Mouse (Mus musculus) megakaryocyte, adult 5-6 weeks (primary cell): Measurements from ENCODE around the gene Wdr93. TPM values are rescaled to one million over a fixed set of nuclear protein-coding genes. Genes with fewer than 3 reads are reported as not detected.
A peak's percentile ranks its signal among the peaks of the same experiment; 100 is the strongest.

Source experiments
- ATAC-seq: 2 replicates; pipeline ENCODE4 v1.8.0; 2016; ENCODE audit warnings: mild to moderate bottlenecking, inconsistent platforms; ENCODE audit not compliant: poor library complexity, severe bottlenecking
- total RNA-seq, 2 experiments: library from RNA; stranded (forward) in 1 of 2; stranded (reverse) in 1 of 2; fragments of 153-499, 151-499 nt in 1 of 2; fragments of 221-1000, 200-1000 nt in 1 of 2; gene quantifications; 2 replicates each; pipeline versions ENCODE4 v1.2.3 to v1.2.4; 2015 to 2017

Gene Wdr93
- total RNA-seq (2015) (not detected in 2 replicates), total RNA-seq (2017) (not detected in 2 replicates)

DNA sequence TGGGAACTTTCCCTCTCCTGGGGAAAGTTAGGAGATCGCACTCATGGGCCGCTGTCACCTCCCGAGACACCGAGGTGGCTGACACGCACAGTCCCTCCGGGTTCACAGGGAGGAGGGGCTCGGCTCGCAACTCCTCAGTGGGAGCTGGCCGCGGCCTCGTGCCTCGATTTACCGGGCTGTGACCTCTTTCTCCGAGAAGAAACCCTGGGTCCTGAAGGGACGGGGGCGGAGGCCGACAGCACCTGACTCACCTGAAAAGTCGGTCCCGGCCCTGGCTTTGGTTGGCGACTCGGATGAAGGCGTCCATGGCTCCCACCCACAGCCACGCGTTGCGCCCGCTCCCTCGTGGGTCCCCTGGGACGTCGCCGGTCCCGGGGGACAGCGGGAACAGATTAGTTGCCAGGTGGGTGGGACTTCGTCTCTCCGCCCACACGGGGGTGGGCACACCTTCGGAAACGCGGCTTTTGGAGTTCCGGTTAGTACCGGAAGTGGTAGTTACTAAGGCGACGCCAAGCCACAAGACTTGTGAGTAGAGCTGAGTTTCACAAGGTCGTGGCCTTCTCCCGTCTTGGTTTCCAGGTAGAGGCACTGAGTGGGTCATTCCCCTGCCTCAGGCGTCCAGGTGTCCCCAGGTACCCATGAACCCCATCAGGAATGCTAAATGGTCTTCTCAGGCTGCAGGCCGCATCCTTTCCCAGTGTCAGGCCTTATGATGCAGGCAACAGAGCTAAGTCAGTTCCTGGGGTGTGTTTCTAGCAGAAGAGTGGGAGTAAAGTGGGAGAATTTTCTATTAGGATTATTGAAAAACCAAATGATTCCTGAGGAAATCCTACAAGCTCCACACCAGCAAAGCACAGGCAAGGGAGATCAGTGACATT, at the start of gene Wdr93, which contains the start of gene Pex11a:
Gene Wdr93, plus strand, starts transcription at position 505 of the 878 bp plus-strand sequence.
Gene Pex11a, minus strand, starts transcription at position 473 of the 878 bp plus-strand sequence.
- ATAC-seq = peak; percentile 99

- ATAC-seq = peak; percentile 70
Observed at GRCm38 (mm10) chr7:79696495-79696894, 46.5 kb upstream of the Wdr93 start.

DNA sequence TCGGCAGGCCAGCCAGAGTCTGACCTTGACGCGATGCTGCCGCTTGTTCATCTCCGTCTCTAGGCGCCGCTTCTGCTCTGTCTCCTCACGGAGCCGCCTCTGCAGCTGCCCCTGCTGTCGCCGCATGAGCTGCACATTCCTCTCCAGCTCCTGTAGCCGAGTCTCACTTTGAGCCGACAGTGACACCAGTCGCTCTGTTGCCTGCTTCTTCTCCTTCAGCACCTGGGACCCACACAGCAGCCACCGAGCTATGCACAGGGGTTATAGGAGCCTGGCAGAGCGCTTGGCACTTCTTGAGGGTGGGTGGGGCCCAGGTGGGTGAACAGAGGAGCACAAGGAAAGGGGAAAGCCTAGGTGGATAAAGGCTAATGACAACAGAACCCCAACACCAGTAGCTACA, 40.2 kb upstream of the Wdr93 start:
- ATAC-seq = no peak

GRCm38 (mm10) chr7:79705210-79705609, 37.8 kb upstream of the Wdr93 start:
- ATAC-seq = no peak

- no peak for ATAC-seq
Observed at GRCm38 (mm10) chr7:79710130-79710607, 32.8 kb upstream of the Wdr93 start.

DNA sequence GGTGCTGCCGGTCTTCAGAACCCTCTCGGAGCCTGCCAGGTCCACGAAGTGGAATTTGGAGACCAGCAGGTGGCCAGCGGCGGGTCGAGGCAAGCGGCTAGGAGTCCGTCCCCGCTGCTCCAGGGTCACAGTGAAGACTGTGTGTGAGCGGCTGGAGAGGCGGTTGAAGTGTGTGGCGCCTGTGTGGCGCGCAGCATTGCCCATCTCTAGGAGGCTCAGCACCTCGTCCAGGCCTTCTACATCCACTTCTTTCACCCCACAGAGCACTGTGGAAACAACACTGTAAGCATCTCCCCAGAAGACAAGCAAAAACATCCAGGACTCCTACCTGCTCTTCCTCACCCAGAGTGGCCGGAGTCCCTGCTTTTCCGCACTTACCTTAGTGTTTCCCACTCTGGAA, 32.1 kb upstream of the Wdr93 start:
- ATAC-seq = no peak

GRCm38 (mm10) chr7:79715187-79715981, 27.6 kb upstream of the Wdr93 start, which contains the start of gene Kif7:
Kif7 (minus strand) TSS chr7:79715720.
- peak; percentile 69 for ATAC-seq

GRCm38 (mm10) chr7:79721386-79721977, 21.5 kb upstream of the Wdr93 start:
- peak; percentile 33; the same call in 1 of the 2 replicates for ATAC-seq

DNA sequence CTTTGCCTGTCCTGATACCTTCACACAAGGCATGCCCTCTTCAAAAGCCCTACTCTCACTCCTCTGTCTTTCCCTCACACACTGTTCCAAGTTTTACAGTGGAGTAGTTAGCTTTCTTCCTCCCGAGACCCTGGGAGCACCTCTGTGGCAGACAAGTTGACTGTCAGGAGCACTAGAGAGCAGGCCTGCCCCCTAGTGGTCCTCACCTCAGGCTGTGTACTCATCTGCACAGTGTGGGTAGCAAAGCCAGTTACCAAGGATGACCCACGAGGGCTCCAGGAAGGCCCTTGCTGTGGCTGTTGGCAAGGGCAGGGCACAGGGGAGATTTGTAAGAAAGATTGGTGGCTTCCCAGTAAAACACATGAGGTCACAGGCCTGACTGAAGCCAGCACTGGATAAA, 15.9 kb upstream of the Wdr93 start:
- peak; percentile 60 for ATAC-seq

DNA sequence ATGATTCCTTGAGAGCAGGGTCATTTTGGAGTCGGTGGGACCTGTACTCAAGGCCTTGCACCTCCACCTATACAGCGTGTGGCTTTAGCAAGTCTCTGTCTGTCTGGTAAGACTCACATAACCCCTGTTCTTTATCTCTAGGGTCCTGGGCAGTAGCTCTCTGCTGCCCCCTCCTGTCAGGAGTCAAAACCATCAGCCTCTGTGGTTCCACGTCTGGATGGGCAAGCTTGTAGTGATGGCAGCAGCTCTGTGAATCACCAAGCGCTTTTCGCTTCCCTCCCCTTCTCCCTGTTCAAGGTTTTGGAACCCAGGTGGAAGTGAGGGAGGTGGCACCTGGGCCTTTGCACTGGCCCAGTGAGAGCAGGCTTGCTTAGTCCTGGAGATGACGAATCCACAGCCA, 14.7 kb upstream of the Wdr93 start:
- peak; percentile 71 for ATAC-seq

GRCm38 (mm10) chr7:79729169-79729568, 13.8 kb upstream of the Wdr93 start:
- peak; percentile 65; the same call in 1 of the 2 replicates for ATAC-seq

DNA sequence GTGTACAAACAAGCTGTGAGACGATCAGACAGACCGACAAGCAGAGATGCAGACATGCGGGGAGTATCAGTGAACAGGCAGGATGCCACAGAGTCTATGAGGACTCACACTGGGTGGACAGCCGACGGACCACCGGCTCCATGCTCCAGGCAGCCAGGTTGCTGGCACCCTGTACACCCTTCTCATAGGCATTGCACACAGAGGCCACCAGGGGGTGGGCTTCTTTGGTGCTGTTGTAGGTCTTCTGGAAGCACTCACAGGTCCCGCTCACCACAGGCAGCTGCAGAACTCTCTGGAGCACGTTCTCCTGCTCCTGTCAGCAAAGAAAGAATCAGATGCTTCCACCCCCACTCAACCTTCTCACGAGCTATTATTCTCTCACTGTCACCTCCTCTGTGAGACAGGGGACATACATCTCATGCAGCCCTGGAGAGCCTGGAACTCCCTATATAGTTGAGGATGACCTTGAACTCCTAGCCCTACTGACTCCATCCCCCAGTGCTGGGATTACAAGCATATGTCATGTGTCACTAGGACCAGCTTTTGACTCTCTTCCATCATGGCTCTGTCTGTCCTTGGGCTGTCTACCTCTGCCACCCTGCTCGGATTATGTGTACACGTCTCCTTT, 13.1 kb upstream of the Wdr93 start:
- ATAC-seq = no peak

DNA sequence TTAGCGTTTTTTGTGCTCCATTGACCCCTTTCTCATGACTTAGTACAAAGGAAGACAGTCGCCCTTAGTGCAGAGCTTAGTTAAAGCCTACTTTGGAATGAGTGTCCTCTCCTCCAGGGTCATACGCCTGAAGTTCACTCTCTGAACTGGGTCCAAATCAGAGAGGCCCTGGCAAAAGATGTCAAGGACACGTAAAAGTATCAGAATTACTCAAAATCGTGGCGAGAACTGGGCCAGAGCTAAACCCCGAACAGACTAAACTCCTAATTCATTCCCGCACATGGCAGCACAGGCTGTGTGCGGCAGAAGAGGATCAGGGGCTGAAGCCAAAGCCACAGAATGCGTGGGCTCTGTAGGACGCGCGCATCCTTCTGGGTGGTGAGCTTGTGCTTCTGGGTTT, 11.5 kb upstream of the Wdr93 start:
- no peak for ATAC-seq

DNA sequence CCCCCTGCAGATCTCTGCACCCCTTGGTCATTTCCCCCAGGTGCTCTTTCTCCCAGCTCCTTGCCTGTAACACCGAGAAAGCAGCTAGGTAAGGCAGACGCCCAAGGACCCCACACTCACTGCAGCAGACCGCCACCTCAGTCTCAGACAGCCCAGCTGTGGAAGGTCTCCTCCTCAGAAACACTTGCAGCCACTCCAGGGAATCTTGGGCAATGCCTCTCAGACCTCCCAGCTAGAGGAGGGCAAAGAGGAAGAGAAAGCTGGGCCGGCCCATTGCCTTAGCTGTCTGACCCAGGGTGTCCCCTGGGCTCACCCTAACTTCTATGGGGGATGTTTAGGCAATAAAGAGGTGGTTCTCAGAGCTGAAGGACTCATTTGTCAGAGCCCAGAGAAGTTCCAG, 10.3 kb upstream of the Wdr93 start, which contains the start of gene Plin1:
Gene Plin1, minus strand, starts transcription at position 282 of the 400 bp plus-strand sequence.
- ATAC-seq = peak; percentile 79

DNA sequence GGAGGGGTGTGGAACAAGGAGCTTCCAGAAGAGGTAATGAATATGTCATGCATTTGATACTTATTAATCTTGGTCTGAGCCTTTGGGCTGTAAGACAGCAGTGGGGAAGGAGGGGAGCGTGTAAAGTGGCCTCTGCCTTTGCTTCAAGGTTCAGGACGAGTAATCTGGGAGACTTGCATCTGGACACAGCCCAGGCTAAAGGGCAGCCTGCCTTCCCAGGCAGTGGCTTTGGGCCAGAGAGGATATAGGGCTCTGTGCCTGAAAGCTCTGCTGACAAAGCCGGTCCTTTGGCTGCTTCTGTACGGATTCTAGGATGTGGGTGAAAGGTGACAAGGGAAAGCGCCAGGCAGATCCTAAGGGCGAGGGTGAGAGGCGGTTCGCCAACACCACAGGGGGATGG, 8.4 kb upstream of the Wdr93 start:
- no peak for ATAC-seq

GRCm38 (mm10) chr7:79736511-79736910, 6.5 kb upstream of the Wdr93 start:
- ATAC-seq = no peak

DNA sequence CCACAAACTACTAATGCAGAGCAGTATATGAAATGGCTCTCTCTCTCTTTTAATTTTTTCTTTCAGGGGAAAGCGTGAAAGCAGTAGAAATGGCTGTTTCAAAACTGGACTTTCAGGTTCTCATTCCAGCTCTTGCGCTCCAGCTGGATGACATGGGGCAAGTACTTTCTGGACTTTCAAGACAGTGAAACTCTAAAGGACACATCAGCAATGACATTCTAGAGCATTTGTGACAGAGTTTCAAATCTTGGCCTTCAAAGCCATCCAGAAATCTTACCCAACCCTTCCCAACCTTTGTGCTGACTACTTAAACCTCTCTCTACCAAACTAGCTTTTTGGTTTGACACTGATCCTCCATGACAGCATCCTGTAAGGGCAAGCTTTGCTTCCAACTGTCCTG, 4.0 kb upstream of the Wdr93 start:
- no peak for ATAC-seq

DNA sequence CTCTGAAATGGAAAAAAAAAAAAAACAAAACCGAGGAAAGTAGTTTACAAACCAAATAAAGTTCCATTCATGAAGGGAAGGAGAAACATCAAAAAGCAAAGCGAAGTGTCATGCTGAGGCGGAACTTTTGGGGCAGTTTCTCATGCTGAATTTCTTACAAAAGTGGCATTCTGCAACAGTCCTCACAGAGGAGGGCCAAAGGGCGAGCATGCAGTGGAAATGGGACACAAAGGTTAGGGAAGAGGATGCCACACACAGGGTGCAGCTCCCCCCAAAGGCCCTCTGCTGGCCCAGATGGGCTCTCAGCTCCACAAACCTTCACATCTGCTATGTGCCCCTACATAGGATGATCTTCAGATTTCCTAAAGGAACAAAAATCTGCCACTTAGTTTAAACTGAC, 2.7 kb upstream of the Wdr93 start:
- no peak for ATAC-seq

DNA sequence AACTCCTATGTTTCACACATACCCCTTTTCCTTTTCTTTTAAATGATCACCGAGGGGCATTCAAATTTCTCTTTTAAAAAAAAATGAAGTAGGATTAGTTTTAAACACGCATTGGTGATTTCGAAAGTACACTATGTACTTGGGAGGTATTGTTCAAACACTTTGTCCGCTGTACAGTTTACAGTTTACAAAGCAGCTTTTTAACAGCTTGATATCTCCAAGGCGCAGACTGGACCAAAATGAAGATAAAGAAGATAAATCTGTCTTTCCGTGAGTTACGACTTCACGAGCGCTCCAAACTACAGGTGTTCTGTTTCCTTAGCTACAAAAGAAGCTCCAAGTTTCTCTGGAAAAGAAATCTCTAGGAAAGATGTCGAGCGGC, 695 bp upstream of the Wdr93 start:
- no peak for ATAC-seq

DNA sequence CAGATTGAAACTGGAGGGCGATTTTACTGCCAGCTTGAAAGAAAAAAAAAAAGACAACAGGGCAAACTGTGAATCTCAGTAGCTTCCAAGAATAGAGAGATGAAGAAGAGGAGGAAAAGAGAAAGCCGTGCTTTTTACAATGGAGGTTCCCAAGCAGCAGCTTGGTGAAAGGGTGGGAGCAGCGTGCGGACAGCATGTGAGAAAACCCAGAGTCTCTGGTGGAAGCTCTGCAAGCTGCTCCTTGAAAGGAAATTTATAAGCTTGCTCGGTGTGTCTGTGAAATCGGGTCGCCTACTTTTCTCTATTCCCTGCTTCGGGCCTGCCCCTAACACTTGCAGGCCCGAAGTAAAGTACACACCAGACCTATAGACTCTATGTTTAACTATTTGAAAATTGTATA, 1.1 kb downstream of the Wdr93 start:
- no peak for ATAC-seq

GRCm38 (mm10) chr7:79744585-79744984, 1.6 kb downstream of the Wdr93 start:
- no peak for ATAC-seq
